Mouse (Mus musculus): ENCODE results near the gene Rassf5.
"Not testable (repeated sequence)": the region's sequence is repeated elsewhere in the genome, so short reads cannot be mapped to it uniquely, and the experiment has no call there.

Gene Rassf5

GRCm38 (mm10) chr1:131252516-131253250, 7.6 kb upstream of the Rassf5 start:
- DNase-seq, result not testable (repeated sequence)

GRCm38 (mm10) chr1:131246433-131247395, 1.7 kb upstream of the Rassf5 start:
- DNase-seq, result peak; percentile 39

GRCm38 (mm10) chr1:131245926-131246325, 868 bp upstream of the Rassf5 start:
- peak; percentile 44 for DNase-seq

GRCm38 (mm10) chr1:131244536-131245088, 446 bp downstream of the Rassf5 start:
- peak; percentile 12 for DNase-seq

- no peak for DNase-seq
Observed at GRCm38 (mm10) chr1:131242956-131243355, 2.1 kb downstream of the Rassf5 start.

GRCm38 (mm10) chr1:131239576-131240193, 5.4 kb downstream of the Rassf5 start:
- no peak for DNase-seq

- no peak for DNase-seq
Observed at GRCm38 (mm10) chr1:131238931-131239381, 6.1 kb downstream of the Rassf5 start.

GRCm38 (mm10) chr1:131236077-131236476, 9.0 kb downstream of the Rassf5 start:
- DNase-seq, result no peak

- DNase-seq, result no peak
Observed at GRCm38 (mm10) chr1:131233527-131233926, 11.5 kb downstream of the Rassf5 start.

GRCm38 (mm10) chr1:131228659-131229058, 16.4 kb downstream of the Rassf5 start:
- no peak for DNase-seq

GRCm38 (mm10) chr1:131228225-131228624, 16.8 kb downstream of the Rassf5 start:
- DNase-seq, result no peak

- no peak for DNase-seq
Observed at GRCm38 (mm10) chr1:131224848-131225471, 20.1 kb downstream of the Rassf5 start.

- DNase-seq, result no peak
Observed at GRCm38 (mm10) chr1:131223345-131223744, 21.7 kb downstream of the Rassf5 start.

- DNase-seq, result no peak
Observed at GRCm38 (mm10) chr1:131221822-131222590, 23.1 kb downstream of the Rassf5 start.

GRCm38 (mm10) chr1:131218933-131219332, 26.1 kb downstream of the Rassf5 start:
- DNase-seq, result no peak

GRCm38 (mm10) chr1:131213361-131213760, 31.7 kb downstream of the Rassf5 start:
- no peak for DNase-seq

GRCm38 (mm10) chr1:131212956-131213355, 32.1 kb downstream of the Rassf5 start:
- no peak for DNase-seq

GRCm38 (mm10) chr1:131211655-131212054, 33.4 kb downstream of the Rassf5 start:
- DNase-seq, result no peak

- no peak for DNase-seq
Observed at GRCm38 (mm10) chr1:131209971-131210426, 35.1 kb downstream of the Rassf5 start.

- DNase-seq, result no peak
Observed at GRCm38 (mm10) chr1:131208800-131209199, 36.3 kb downstream of the Rassf5 start.

- no peak for DNase-seq
Observed at GRCm38 (mm10) chr1:131208081-131208480, 37.0 kb downstream of the Rassf5 start.

Measured in thymus, postnatal 25 days (tissue).